Mouse (Mus musculus): ENCODE measurements around the gene Gm49358. TPM values are rescaled to one million over a fixed set of nuclear protein-coding genes. Genes with fewer than 3 reads are reported as not detected.

Gm49358 gene
- polyA plus RNA-seq, 1 experiment from 2014 or later, result 0.22 TPM

- 89% methylated on average over 1 of the region's 1 CpGs for WGBS
These were observed 6.0 kb upstream of the Gm49358 start for GRCm38 (mm10) chr10:86757724-86758123.

DNA sequence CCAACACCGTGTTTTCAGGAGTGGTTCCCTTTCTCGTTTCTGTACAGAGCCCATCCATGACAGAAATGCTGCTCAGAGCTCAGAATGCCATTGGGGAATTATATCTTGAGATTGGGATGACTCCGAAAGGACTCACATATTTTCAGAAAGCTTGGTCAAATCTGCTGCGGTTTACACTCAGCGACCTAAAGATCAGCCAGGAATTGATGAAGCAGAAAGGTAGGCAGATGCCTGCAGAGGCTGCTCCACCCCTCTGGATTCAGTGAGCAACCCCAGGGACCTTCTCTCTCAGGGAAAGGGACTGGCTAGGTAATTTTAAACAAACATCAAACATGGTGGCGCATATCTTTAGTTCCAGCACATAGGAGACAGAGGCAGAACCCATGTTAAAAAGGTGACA, 5.6 kb upstream of the Gm49358 start:
- Histone ChIP-seq H3K27ac (ENCODE audit: low read depth, low read length) (no peak overlapping the region), H3K9ac (ENCODE audit: low read depth, low read length) (no peak overlapping the region), H3K27me3 (ENCODE audit: control insufficient read depth, insufficient read depth, low read length) (no peaks in the 10 kb centered on the region), H3K4me3 (ENCODE audit: low read length) (no peak overlapping the region), H3K4me2 (replicated peaks; ENCODE audit: low read depth, low read length) (no peak overlapping the region), H3K9me3 (ENCODE audit: control insufficient read depth, low read length) (no peaks in the 10 kb centered on the region), H3K4me1 (ENCODE audit: control insufficient read depth, insufficient read depth, low read length) (no peaks in the 10 kb centered on the region), H3K36me3 (ENCODE audit: control insufficient read depth, insufficient read depth, low read length) (no peaks in the 10 kb centered on the region)
- no peak for ATAC-seq (ENCODE audit: low FRiP score, low TSS enrichment)
- 83% methylated on average over 6 of the region's 6 CpGs for WGBS

More at GRCm38 (mm10) chr10:86757724-86758123, 6.0 kb upstream of the Gm49358 start:
- no peak overlapping the region for H3K27ac ChIP-seq (ENCODE audit: low read depth, low read length)
- no peaks in the 10 kb centered on the region for H3K36me3 ChIP-seq (ENCODE audit: control insufficient read depth, insufficient read depth, low read length)
- no peak for ATAC-seq (ENCODE audit: low FRiP score, low TSS enrichment)
- no peak overlapping the region for H3K4me2 ChIP-seq (replicated peaks; ENCODE audit: low read depth, low read length)
- H3K27me3 ChIP-seq (ENCODE audit: control insufficient read depth, insufficient read depth, low read length), result no peaks in the 10 kb centered on the region
- H3K4me1 ChIP-seq (ENCODE audit: control insufficient read depth, insufficient read depth, low read length), result no peaks in the 10 kb centered on the region
- H3K4me3 ChIP-seq (ENCODE audit: low read length), result no peak overlapping the region
- H3K9ac ChIP-seq (ENCODE audit: low read depth, low read length), result no peak overlapping the region
- no peaks in the 10 kb centered on the region for H3K9me3 ChIP-seq (ENCODE audit: control insufficient read depth, low read length)

GRCm38 (mm10) chr10:86761236-86761635, 2.5 kb upstream of the Gm49358 start:
- ATAC-seq (ENCODE audit: low FRiP score, low TSS enrichment), result no peak
- H3K36me3 ChIP-seq (ENCODE audit: control insufficient read depth, insufficient read depth, low read length), result no peaks in the 10 kb centered on the region
- no peak overlapping the region for H3K4me2 ChIP-seq (replicated peaks; ENCODE audit: low read depth, low read length)
- H3K27ac ChIP-seq (ENCODE audit: low read depth, low read length), result no peak overlapping the region
- H3K4me3 ChIP-seq (ENCODE audit: low read length), result no peak overlapping the region
- no peaks in the 10 kb centered on the region for H3K9me3 ChIP-seq (ENCODE audit: control insufficient read depth, low read length)
- no peak overlapping the region for H3K9ac ChIP-seq (ENCODE audit: low read depth, low read length)
- 71% methylated on average over 1 of the region's 1 CpGs for WGBS
- H3K4me1 ChIP-seq (ENCODE audit: control insufficient read depth, insufficient read depth, low read length), result no peaks in the 10 kb centered on the region
- H3K27me3 ChIP-seq (ENCODE audit: control insufficient read depth, insufficient read depth, low read length), result no peaks in the 10 kb centered on the region

DNA sequence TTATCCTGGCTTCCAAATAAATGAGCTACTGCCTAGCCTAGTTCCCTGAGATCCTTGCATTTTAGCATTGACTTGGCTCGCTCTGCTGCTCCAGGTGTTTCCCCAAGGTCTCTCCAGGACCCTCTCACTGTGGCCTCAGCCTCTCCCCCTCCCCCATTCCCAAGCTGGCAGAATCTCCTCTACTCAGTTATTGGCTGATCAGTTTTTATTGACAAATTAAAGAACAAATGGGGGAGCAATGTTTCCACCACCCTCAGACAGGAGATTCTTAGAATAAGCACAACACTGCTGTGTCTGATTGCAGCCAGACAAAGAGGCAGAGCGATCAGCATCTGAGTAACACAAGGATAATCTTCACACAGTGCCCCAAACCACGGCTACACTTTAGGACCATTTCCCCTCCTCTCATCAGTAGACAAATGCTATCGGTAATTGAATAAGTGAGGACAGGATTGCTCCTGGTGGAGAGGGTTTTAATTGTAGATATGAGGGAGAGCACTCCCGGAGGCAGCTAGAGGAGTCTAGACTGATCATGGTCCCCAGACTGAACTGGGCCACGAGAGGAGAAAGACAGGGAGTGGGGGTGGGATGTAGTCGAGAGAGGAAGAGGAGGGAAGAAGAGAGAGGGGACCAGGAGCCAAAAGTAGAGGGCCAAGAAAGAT, 1.9 kb upstream of the Gm49358 start:
- no peaks in the 10 kb centered on the region for H3K4me1 ChIP-seq (ENCODE audit: control insufficient read depth, insufficient read depth, low read length)
- H3K27me3 ChIP-seq (ENCODE audit: control insufficient read depth, insufficient read depth, low read length), result no peaks in the 10 kb centered on the region

DNA sequence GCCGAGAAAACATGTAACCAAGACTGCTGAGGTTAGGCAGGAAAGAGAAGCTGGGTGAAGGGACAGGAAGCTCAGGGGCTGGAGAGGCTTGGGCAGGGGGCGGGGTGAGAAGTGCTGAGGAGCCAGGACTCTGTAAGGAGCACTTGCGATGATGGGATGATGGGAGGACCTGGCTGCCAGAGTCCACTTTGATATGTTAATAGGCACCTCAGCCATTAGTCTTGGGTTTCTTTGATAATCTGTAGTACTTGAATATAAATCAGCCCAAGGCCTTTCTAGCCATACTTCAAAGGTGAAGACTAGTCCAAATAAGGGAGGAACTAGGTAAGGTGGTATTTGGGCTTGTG, 1.4 kb upstream of the Gm49358 start:
- Histone ChIP-seq H3K4me3 (ENCODE audit: low read length) (no peak overlapping the region), H3K4me2 (replicated peaks; ENCODE audit: low read depth, low read length) (no peak overlapping the region), H3K27ac (ENCODE audit: low read depth, low read length) (no peak overlapping the region), H3K9ac (ENCODE audit: low read depth, low read length) (no peak overlapping the region), H3K9me3 (ENCODE audit: control insufficient read depth, low read length) (no peaks in the 10 kb centered on the region), H3K36me3 (ENCODE audit: control insufficient read depth, insufficient read depth, low read length) (no peaks in the 10 kb centered on the region), H3K27me3 (ENCODE audit: control insufficient read depth, insufficient read depth, low read length) (no peaks in the 10 kb centered on the region), H3K4me1 (ENCODE audit: control insufficient read depth, insufficient read depth, low read length) (no peaks in the 10 kb centered on the region)
- ATAC-seq (ENCODE audit: low FRiP score, low TSS enrichment), result no peak
- WGBS, result 35% methylated on average over 3 of the region's 3 CpGs

More for the DNA sequence above, 1.9 kb upstream of the Gm49358 start:
- Histone ChIP-seq H3K9me3 (ENCODE audit: control insufficient read depth, low read length) (no peaks in the 10 kb centered on the region), H3K9ac (ENCODE audit: low read depth, low read length) (no peak overlapping the region), H3K4me3 (ENCODE audit: low read length) (no peak overlapping the region), H3K27ac (ENCODE audit: low read depth, low read length) (no peak overlapping the region), H3K36me3 (ENCODE audit: control insufficient read depth, insufficient read depth, low read length) (no peaks in the 10 kb centered on the region), H3K4me2 (replicated peaks; ENCODE audit: low read depth, low read length) (no peak overlapping the region)
- ATAC-seq (ENCODE audit: low FRiP score, low TSS enrichment), result no peak
- WGBS, result 29% methylated on average over 7 of the region's 7 CpGs

DNA sequence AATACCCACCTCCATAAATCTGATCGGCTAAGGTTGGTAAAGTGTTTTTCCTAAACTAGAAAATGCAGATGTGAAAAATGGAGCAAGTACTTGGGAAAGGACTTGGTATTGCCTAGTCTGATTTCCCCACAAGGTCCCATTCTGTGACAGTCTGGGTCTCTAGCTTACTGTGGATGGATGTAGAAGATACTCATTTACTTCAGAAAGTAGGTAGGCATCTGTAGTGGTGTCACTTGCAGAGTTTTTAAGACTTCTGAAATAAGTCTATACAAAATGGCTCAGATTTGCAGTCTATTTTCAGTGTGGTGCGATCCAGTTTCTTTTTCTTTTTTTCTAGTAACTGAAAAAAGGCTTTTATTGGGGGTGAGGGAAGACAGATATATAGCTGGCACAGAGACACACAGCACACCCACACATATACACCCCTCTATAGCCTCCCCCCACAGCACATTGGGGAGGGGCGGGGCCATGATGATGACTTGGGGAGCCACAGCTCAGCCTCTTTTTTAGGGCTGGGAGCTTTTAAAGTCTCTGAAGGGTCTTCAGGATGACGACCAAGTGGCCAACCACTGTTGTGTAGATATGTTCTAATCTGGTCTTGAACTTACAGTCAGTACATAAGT, 1.7 kb downstream of the Gm49358 start:
- Histone ChIP-seq H3K36me3 (ENCODE audit: control insufficient read depth, insufficient read depth, low read length) (no peaks in the 10 kb centered on the region), H3K4me3 (ENCODE audit: low read length) (no peak overlapping the region), H3K9ac (ENCODE audit: low read depth, low read length) (no peak overlapping the region), H3K4me2 (replicated peaks; ENCODE audit: low read depth, low read length) (no peak overlapping the region), H3K9me3 (ENCODE audit: control insufficient read depth, low read length) (no peaks in the 10 kb centered on the region), H3K4me1 (ENCODE audit: control insufficient read depth, insufficient read depth, low read length) (no peaks in the 10 kb centered on the region), H3K27ac (ENCODE audit: low read depth, low read length) (no peak overlapping the region), H3K27me3 (ENCODE audit: control insufficient read depth, insufficient read depth, low read length) (no peaks in the 10 kb centered on the region)
- no peak for ATAC-seq (ENCODE audit: low FRiP score, low TSS enrichment)
- 80% methylated on average over 4 of the region's 4 CpGs for WGBS

DNA sequence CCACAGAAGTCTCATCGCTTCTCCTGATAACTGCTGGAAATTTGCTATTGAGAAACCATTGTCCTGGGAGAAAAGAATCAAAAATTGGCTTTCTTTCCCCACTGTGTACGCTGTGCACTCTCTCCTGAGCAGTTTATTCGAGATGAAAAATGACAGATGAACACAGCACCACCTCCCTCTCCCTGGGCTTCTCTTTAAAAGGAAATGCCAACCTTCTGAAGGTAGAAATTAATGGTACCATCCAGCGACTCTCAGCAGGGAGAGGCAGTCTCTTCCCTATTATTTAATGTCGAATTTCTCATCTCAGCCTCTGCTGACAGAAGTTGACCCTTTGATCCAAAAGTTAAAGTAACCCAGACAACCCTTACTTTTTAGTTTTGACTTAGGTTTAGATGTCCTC, 5.4 kb downstream of the Gm49358 start:
- Histone ChIP-seq H3K27ac (ENCODE audit: low read depth, low read length) (no peak overlapping the region), H3K4me3 (ENCODE audit: low read length) (no peak overlapping the region), H3K27me3 (ENCODE audit: control insufficient read depth, insufficient read depth, low read length) (no peaks in the 10 kb centered on the region), H3K9ac (ENCODE audit: low read depth, low read length) (no peak overlapping the region), H3K36me3 (ENCODE audit: control insufficient read depth, insufficient read depth, low read length) (no peaks in the 10 kb centered on the region), H3K4me1 (ENCODE audit: control insufficient read depth, insufficient read depth, low read length) (no peaks in the 10 kb centered on the region), H3K9me3 (ENCODE audit: control insufficient read depth, low read length) (no peaks in the 10 kb centered on the region), H3K4me2 (replicated peaks; ENCODE audit: low read depth, low read length) (no peak overlapping the region)
- no peak for ATAC-seq (ENCODE audit: low FRiP score, low TSS enrichment)
- 67% methylated on average over 5 of the region's 5 CpGs for WGBS

DNA sequence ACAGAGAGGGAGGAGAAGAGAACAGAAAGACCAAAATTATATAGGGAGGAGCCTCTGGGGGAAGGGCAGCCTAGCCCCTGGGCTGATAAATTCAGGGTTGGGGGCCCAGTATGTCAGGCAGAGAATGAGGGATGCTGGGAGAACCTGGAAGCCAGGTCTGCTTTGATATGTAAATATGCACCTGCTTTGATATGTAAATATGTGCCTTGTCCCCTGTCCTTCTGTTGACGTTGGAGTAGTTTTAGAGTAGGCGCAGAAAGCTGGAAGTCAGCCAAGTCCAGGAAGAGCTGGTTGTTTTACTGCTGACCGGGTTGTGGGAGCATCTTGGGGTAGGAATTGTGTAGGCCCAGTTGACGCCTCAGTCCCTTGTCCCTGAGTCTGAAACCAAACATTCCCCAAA, 6.0 kb downstream of the Gm49358 start:
- no peak for ATAC-seq (ENCODE audit: low FRiP score, low TSS enrichment)
- Histone ChIP-seq H3K9ac (ENCODE audit: low read depth, low read length) (no peak overlapping the region), H3K36me3 (ENCODE audit: control insufficient read depth, insufficient read depth, low read length) (no peaks in the 10 kb centered on the region), H3K27ac (ENCODE audit: low read depth, low read length) (no peak overlapping the region), H3K4me1 (ENCODE audit: control insufficient read depth, insufficient read depth, low read length) (no peaks in the 10 kb centered on the region), H3K4me3 (ENCODE audit: low read length) (no peak overlapping the region), H3K9me3 (ENCODE audit: control insufficient read depth, low read length) (no peaks in the 10 kb centered on the region), H3K4me2 (replicated peaks; ENCODE audit: low read depth, low read length) (no peak overlapping the region), H3K27me3 (ENCODE audit: control insufficient read depth, insufficient read depth, low read length) (no peaks in the 10 kb centered on the region)
- 48% methylated on average over 4 of the region's 4 CpGs for WGBS

DNA sequence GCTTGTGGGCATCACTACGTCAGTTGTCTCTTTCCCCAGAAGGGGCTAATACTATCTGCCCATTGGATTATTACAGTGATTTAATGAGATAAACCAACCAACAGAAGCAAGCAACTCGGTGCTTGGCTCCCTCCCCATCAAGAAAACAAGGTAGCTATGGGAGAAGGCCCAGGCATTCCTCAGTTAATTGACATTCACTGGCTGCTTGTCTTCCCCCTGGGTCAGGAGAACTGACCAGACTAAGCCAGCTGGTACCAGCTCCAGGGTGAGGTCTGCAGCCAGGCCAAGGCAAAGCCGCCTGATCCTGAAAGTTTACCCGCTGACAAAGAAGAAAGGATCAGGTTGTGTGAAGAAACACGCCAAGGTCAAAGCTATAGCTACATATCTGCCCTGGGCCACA, 7.9 kb downstream of the Gm49358 start:
- ATAC-seq (ENCODE audit: low FRiP score, low TSS enrichment), result no peak
- Histone ChIP-seq H3K36me3 (ENCODE audit: control insufficient read depth, insufficient read depth, low read length) (no peaks in the 10 kb centered on the region), H3K9ac (ENCODE audit: low read depth, low read length) (no peak overlapping the region), H3K4me2 (replicated peaks; ENCODE audit: low read depth, low read length) (no peak overlapping the region), H3K27ac (ENCODE audit: low read depth, low read length) (no peak overlapping the region), H3K27me3 (ENCODE audit: control insufficient read depth, insufficient read depth, low read length) (no peaks in the 10 kb centered on the region), H3K9me3 (ENCODE audit: control insufficient read depth, low read length) (no peaks in the 10 kb centered on the region), H3K4me3 (ENCODE audit: low read length) (no peak overlapping the region), H3K4me1 (ENCODE audit: control insufficient read depth, insufficient read depth, low read length) (no peaks in the 10 kb centered on the region)
- 65% methylated on average over 5 of the region's 5 CpGs for WGBS

Measured in kidney, embryonic 14.5 days (tissue).